Mouse (Mus musculus) megakaryocyte progenitor cell, adult 5-6 weeks (primary cell): ENCODE data around the gene H2al1b. TPM values are rescaled to one million over a fixed set of nuclear protein-coding genes. Genes with fewer than 3 reads are reported as not detected.

Experiments
- ATAC-seq: replicated peaks from 2 replicates; pipeline ENCODE4 v1.8.0; 2016; ENCODE audit warnings: mild to moderate bottlenecking, moderate TSS enrichment, inconsistent platforms; ENCODE audit not compliant: poor library complexity
- total RNA-seq, 2 experiments: library from RNA; stranded (forward) in 1 of 2; stranded (reverse) in 1 of 2; fragments of 157-497, 149-512 nt in 1 of 2; fragments of 200-1000 nt in 1 of 2; gene quantifications; 2 replicates each; pipeline versions ENCODE4 v1.2.3 to v1.2.4; 2015 to 2017

The H2al1b gene
- total RNA-seq, 2 experiments from 2014 or later: not detected

GRCm38 (mm10) chrX:11345762-11346161, 43.5 kb downstream of the H2al1b start:
- no peak for ATAC-seq

- no peak for ATAC-seq
These were observed 44.5 kb downstream of the H2al1b start for GRCm38 (mm10) chrX:11346756-11347155.

Other genes starting within 250 kb of the H2al1b start
- gene H2al1a, start 3.2 kb upstream of the H2al1b start, total RNA-seq (2015): not detected in 2 replicates
- gene H2al1a, start 3.2 kb upstream of the H2al1b start, total RNA-seq (2017): not detected in 2 replicates
- not detected in 2 replicates for gene H2al1c, start 3.2 kb downstream of the H2al1b start, total RNA-seq (2015)
- gene H2al1c, start 3.2 kb downstream of the H2al1b start, total RNA-seq (2017): not detected in 2 replicates
- gene H2al1d, start 6.4 kb downstream of the H2al1b start, total RNA-seq (2015): not detected in 2 replicates
- gene H2al1d, start 6.4 kb downstream of the H2al1b start, total RNA-seq (2017): not detected in 2 replicates
- not detected in 2 replicates for gene H2al1e, start 9.5 kb downstream of the H2al1b start, total RNA-seq (2015)
- not detected in 2 replicates for gene H2al1e, start 9.5 kb downstream of the H2al1b start, total RNA-seq (2017)
- not detected in 2 replicates for gene H2al1f, start 12.7 kb downstream of the H2al1b start, total RNA-seq (2015)
- not detected in 2 replicates for gene H2al1f, start 12.7 kb downstream of the H2al1b start, total RNA-seq (2017)
- gene H2al1g, start 15.8 kb downstream of the H2al1b start, total RNA-seq (2015): not detected in 2 replicates
- not detected in 2 replicates for gene H2al1g, start 15.8 kb downstream of the H2al1b start, total RNA-seq (2017)
- not detected in 2 replicates for gene H2al1h, start 19.1 kb downstream of the H2al1b start, total RNA-seq (2015)
- gene H2al1h, start 19.1 kb downstream of the H2al1b start, total RNA-seq (2017): not detected in 2 replicates
- not detected in 2 replicates for gene H2al1i, start 22.2 kb downstream of the H2al1b start, total RNA-seq (2015)
- gene H2al1i, start 22.2 kb downstream of the H2al1b start, total RNA-seq (2017): not detected in 2 replicates
- not detected in 2 replicates for gene H2al1j, start 25.4 kb downstream of the H2al1b start, total RNA-seq (2015)
- not detected in 2 replicates for gene H2al1j, start 25.4 kb downstream of the H2al1b start, total RNA-seq (2017)